Mouse (Mus musculus): ENCODE data around the gene Clic6. TPM values are rescaled to one million over a fixed set of nuclear protein-coding genes. Genes with fewer than 3 reads are reported as not detected.

Gene Clic6
- total and polyA plus RNA-seq, 3 experiments, result 0.24 to 1.2 TPM; not detected in 1

DNA sequence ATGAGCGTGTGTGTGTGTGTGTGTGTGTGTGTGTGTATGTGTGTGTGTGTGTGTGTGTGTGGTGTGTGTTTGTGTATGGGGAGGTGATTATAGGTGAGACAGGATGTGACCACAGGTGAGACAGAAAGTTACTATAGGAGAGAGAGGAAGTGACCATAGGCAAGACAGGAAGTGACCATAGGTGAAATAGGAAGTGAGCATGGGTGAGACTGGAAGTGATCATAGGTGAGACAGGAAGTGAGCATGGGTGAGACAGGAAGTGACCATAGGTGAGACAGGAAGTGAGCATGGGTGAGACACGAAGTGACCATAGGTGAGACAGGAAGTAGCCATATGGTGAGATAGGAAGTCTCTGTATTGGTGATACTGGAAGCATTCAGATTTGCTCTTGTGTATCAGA lies 49.7 kb downstream of the Clic6 start:
- no peak overlapping the region for H3K4me2 ChIP-seq (ENCODE audit: insufficient read depth, low read depth, poor library complexity, severe bottlenecking)
- peaks cover 11% of the 10 kb centered on the region for H3K9me3 ChIP-seq (replicated peaks; ENCODE audit: low read length)
- H3K36me3 ChIP-seq (replicated peaks in 1 of 2; ENCODE audit: control insufficient read depth in 1 of 2, insufficient read depth in 1 of 2, low read length in 1 of 2), result no peaks in the 10 kb centered on the region
- no peaks in the 10 kb centered on the region for H3K27me3 ChIP-seq (replicated peaks)
- no peak overlapping the region for H3K27ac ChIP-seq (ENCODE audit: insufficient read depth, low read depth)
- H3K4me1 ChIP-seq (ENCODE audit: control insufficient read depth in 1 of 2, insufficient read depth in 2 of 2), result 0 out of 4 replicates have a peak, but pooled peaks cover 0 to 3% of the 10 kb centered on the region in 2 experiments
- no peaks in the 10 kb centered on the region for H3K79me2 ChIP-seq (replicated peaks; ENCODE audit: control insufficient read depth, extremely low read depth, insufficient read depth, poor library complexity, severe bottlenecking)
- TF ChIP-seq HCFC1 (IDR thresholded peaks at IDR 0.05; ENCODE audit: low read depth, low read length), result peak; percentile 44
- no peak for TF ChIP-seq KAT2A (IDR thresholded peaks at IDR 0.05; ENCODE audit: insufficient replicate concordance, low read length)
- TF ChIP-seq ELF1 (IDR thresholded peaks at IDR 0.05; ENCODE audit: low read depth, low read length), result peak; percentile 63
- TF ChIP-seq BHLHE40 (IDR thresholded peaks at IDR 0.05; ENCODE audit: low read depth, low read length), result no peak
- TF ChIP-seq MAX (IDR thresholded peaks at IDR 0.05; ENCODE audit: low read length), result no peak
- TF ChIP-seq ZKSCAN1 (IDR thresholded peaks at IDR 0.05; ENCODE audit: borderline replicate concordance, low read depth, low read length), result no peak
- no peak for TF ChIP-seq NELFE (IDR thresholded peaks at IDR 0.05; ENCODE audit: low read depth, low read length)
- dilution Hi-C loops (cut with MboI; ENCODE audit: extremely low pct_ligation_motif_present, extremely low pct_unique_long_range_greater_than_20kb, low sequenced_read_pairs), result no loop called here
- no peak overlapping the region for H3K4me3 ChIP-seq (replicated peaks in 1 of 3; ENCODE audit: low read depth in 2 of 3, low read length in 2 of 3, poor library complexity in 1 of 3)
- in situ Hi-C loops (cut with MboI; ENCODE audit: low pct_ligation_motif_present, low pct_unique_long_range_greater_than_20kb, low sequenced_read_pairs), result no loop called here
- no peak for DNase-seq (ENCODE audit: extremely low read depth)
- H3K9ac ChIP-seq (ENCODE audit: insufficient read depth, low read depth), result no peak overlapping the region

DNA sequence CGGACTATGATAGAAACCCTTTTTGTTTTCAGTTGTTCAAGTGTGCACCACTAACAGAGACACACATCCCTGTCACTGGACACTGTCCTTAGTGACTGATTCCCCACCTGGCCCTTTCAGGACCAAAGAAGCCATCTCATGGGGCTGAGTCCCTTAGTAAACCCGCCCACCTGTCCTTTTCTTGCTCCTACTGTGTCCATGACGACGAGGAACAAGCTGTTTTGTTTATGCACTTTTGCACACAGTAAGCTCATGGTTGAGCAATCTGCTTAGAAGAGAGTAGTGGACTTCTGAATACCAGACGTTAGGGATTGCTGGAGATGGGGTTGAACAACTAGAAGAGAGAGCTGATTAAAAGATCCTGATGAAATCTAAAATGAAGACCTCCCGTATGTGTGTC lies 52.8 kb downstream of the Clic6 start:
- Histone ChIP-seq H3K27me3 (replicated peaks) (no peaks in the 10 kb centered on the region), H3K9me3 (replicated peaks; ENCODE audit: low read length) (peaks cover 4% of the 10 kb centered on the region), H3K79me2 (replicated peaks; ENCODE audit: control insufficient read depth, extremely low read depth, insufficient read depth, poor library complexity, severe bottlenecking) (no peaks in the 10 kb centered on the region), H3K4me1 (ENCODE audit: control insufficient read depth in 1 of 2, insufficient read depth in 2 of 2) (0 out of 4 replicates have a peak, but pooled peaks cover 0 to 3% of the 10 kb centered on the region in 2 experiments), H3K36me3 (replicated peaks in 1 of 2; ENCODE audit: control insufficient read depth in 1 of 2, insufficient read depth in 1 of 2, low read length in 1 of 2) (no peaks in the 10 kb centered on the region), H3K9ac (ENCODE audit: insufficient read depth, low read depth) (no peak overlapping the region), H3K4me2 (ENCODE audit: insufficient read depth, low read depth, poor library complexity, severe bottlenecking) (no peak overlapping the region), H3K4me3 (replicated peaks in 1 of 3; ENCODE audit: low read depth in 2 of 3, low read length in 2 of 3, poor library complexity in 1 of 3) (no peak overlapping the region), H3K27ac (ENCODE audit: insufficient read depth, low read depth) (no peak overlapping the region)
- no peak for TF ChIP-seq ZKSCAN1 (IDR thresholded peaks at IDR 0.05; ENCODE audit: borderline replicate concordance, low read depth, low read length)
- no peak for TF ChIP-seq ZC3H11A (IDR thresholded peaks at IDR 0.05; ENCODE audit: low read depth, low read length)
- TF ChIP-seq SIN3A (IDR thresholded peaks at IDR 0.05; ENCODE audit: low read length), result no peak
- TF ChIP-seq ELF1 (IDR thresholded peaks at IDR 0.05; ENCODE audit: low read depth, low read length), result no peak
- no peak for TF ChIP-seq CHD1 (IDR thresholded peaks at IDR 0.05; ENCODE audit: low read depth, low read length)
- no peak for TF ChIP-seq KAT2A (IDR thresholded peaks at IDR 0.05; ENCODE audit: insufficient replicate concordance, low read length)
- TF ChIP-seq JUN (IDR thresholded peaks at IDR 0.05; ENCODE audit: insufficient read depth, low read depth, low read length), result no peak
- no peak for TF ChIP-seq USF1 (IDR thresholded peaks at IDR 0.05; ENCODE audit: low read depth, low read length)
- TF ChIP-seq PAX5 (IDR thresholded peaks at IDR 0.05; ENCODE audit: low read length), result no peak
- TF ChIP-seq JUND (conservative IDR thresholded peaks at IDR 0.05; ENCODE audit: low read depth, low read length), result no peak
- TF ChIP-seq MAZ (IDR thresholded peaks at IDR 0.05; ENCODE audit: low read depth, low read length), result no peak
- TF ChIP-seq MAX (IDR thresholded peaks at IDR 0.05; ENCODE audit: low read length), result no peak
- TF ChIP-seq ZNF384 (IDR thresholded peaks at IDR 0.05; ENCODE audit: low read depth, low read length), result no peak
- TF ChIP-seq RCOR1 (conservative IDR thresholded peaks at IDR 0.05; ENCODE audit: low read depth, low read length), result no peak
- no peak for TF ChIP-seq NRF1 (IDR thresholded peaks at IDR 0.05; ENCODE audit: low read depth, low read length)
- dilution Hi-C loops (cut with MboI; ENCODE audit: extremely low pct_ligation_motif_present, extremely low pct_unique_long_range_greater_than_20kb, low sequenced_read_pairs), result no loop called here
- no peak for DNase-seq (ENCODE audit: extremely low read depth)
- in situ Hi-C loops (cut with MboI; ENCODE audit: low pct_ligation_motif_present, low pct_unique_long_range_greater_than_20kb, low sequenced_read_pairs), result no loop called here
